Comparison of ENCODE assay signal across 16 mouse cellular contexts in the genomic region with DNA sequence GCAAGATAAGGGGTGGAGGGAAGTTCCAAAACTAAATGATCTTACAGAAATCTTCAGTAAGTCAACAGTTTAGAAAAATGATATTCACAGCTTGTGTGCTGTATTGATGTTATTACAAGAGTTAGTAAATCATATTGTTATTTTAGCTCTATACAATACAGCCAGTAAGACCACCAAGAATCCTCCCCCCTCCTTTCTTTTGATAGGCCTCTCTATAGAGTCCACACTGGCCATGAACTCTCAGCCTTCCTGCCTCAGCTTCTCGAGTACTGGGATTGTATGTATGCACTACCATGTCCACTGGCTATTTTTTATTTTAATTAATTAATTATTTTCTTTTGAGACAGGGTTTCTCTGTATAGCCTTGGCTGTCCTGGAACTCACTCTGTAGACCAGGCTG.
"Had no signal": no experiment of that assay in that cellular context is flagged by ENCODE, and none has a peak within 500 bp of the region (broad histone marks: within the 10 kb centered on the region; RNA-seq: fewer than 3 reads in every experiment).

No protein-coding gene starts in this region.

- H3K4me2 ChIP-seq: neural tube, embryonic 13.5 days; neural tube, embryonic 15.5 days; stomach, embryonic 15.5 days had no signal

- H3K27ac ChIP-seq: neural tube, embryonic 13.5 days; neural tube, embryonic 15.5 days; stomach, embryonic 15.5 days; stomach, postnatal 0 days had no signal

- H3K4me3 ChIP-seq: neural tube, embryonic 13.5 days; neural tube, embryonic 15.5 days; stomach, embryonic 15.5 days had no signal

- H3K27me3 ChIP-seq: neural tube, embryonic 13.5 days; neural tube, embryonic 15.5 days; stomach, embryonic 15.5 days had no signal

- H3K9me3 ChIP-seq: neural tube, embryonic 13.5 days; neural tube, embryonic 15.5 days; stomach, embryonic 15.5 days had no signal

- H3K4me1 ChIP-seq: neural tube, embryonic 13.5 days; neural tube, embryonic 15.5 days; stomach, embryonic 15.5 days had no signal

- DNase-seq: retina, postnatal 1 day; right cerebral cortex, adult 18-20 months; right cerebral cortex, postnatal 14 days; right cerebral cortex, postnatal 25 days; right cerebral cortex, postnatal 4 days; spleen, adult 18-20 months; thymus, adult 18-20 months; thymus, adult 2 months; thymus, postnatal 14 days; thymus, postnatal 25 days; thymus, postnatal 36 days; thymus, postnatal 4 days had no signal

- H3K9ac ChIP-seq: neural tube, embryonic 13.5 days; neural tube, embryonic 15.5 days; stomach, embryonic 15.5 days had no signal
